Mouse (Mus musculus) neural tube, embryonic 13.5 days (tissue): ENCODE measurements around the gene Clec11a. TPM values are rescaled to one million over a fixed set of nuclear protein-coding genes. Genes with fewer than 3 reads are reported as not detected.

Experiments
- ATAC-seq: fragments of 200-750 bp; cut with Nextera tagmentation; 2 replicates; pipeline ENCODE4 v1.8.0; 2017; ENCODE audit warnings: low read depth, mild to moderate bottlenecking, moderate TSS enrichment, moderate library complexity
- H3K27ac ChIP-seq: fragments of 300-500 bp; sonication (generic); replicated peaks from 2 replicates; pipeline ENCODE4 v1.5.1; 2015; ENCODE audit warnings: moderate library complexity, mild to moderate bottlenecking, inconsistent platforms
- H3K27me3 ChIP-seq: fragments of 300-500 bp; sonication (generic); 2 replicates; pipeline ENCODE4 v1.6.1; 2015; ENCODE audit warnings: mild to moderate bottlenecking, inconsistent platforms
- H3K36me3 ChIP-seq: fragments of 300-500 bp; sonication (generic); 2 replicates; pipeline ENCODE4 v1.6.1; 2015; ENCODE audit warnings: mild to moderate bottlenecking, inconsistent platforms
- H3K4me1 ChIP-seq: fragments of 300-500 bp; sonication (generic); replicated peaks from 2 replicates; pipeline ENCODE4 v1.6.1; 2015; ENCODE audit warnings: inconsistent platforms
- H3K4me2 ChIP-seq: fragments of 300-500 bp; sonication (generic); 2 replicates; pipeline ENCODE4 v1.6.1; 2015; ENCODE audit warnings: inconsistent platforms, mild to moderate bottlenecking, moderate library complexity
- H3K4me3 ChIP-seq: fragments of 300-500 bp; sonication (generic); 2 replicates; pipeline ENCODE4 v1.5.1; 2015; ENCODE audit warnings: mild to moderate bottlenecking, inconsistent platforms
- H3K9ac ChIP-seq: fragments of 300-500 bp; sonication (generic); 2 replicates; pipeline ENCODE4 v1.6.1; 2015; ENCODE audit warnings: moderate library complexity, mild to moderate bottlenecking, inconsistent platforms
- H3K9me3 ChIP-seq: fragments of 300-500 bp; sonication (generic); 2 replicates; pipeline ENCODE4 v1.6.1; 2016; ENCODE audit warnings: inconsistent platforms
- WGBS: fragments of 180-500 bp; shearing (Covaris S2); methylation state at CpG from one replicate; pipeline ENCODE4 v1.1.7; 2015; 5-methylcytosine and 5-hydroxymethylcytosine counted together
- polyA plus RNA-seq: library from polyadenylated mRNA; unstranded; fragments of >200 nt; fragmentation: Nextera tagmentation; extraction: Ambion mirVana; gene quantifications from 2 replicates; pipeline ENCODE4 v1.2.1, GENCODE M21; 2015

Gene Clec11a
- 2.8 TPM in 2 replicates for polyA plus RNA-seq

GRCm38 (mm10) chr7:44306516-44307240, at the start of gene Clec11a:
Clec11a (minus strand) TSS chr7:44306902.
- Histone ChIP-seq H3K27me3 (0 out of 2 replicates have a peak, but pooled peaks cover 6% of the 10 kb centered on the region), H3K4me3 (peak within 1 kb of the TSS; percentile 74), H3K4me2 (peak within 1 kb of the TSS; percentile 81), H3K27ac (peak within 1 kb of the TSS; percentile 97), H3K9ac (no peak within 1 kb of the TSS), H3K36me3 (no peaks in the 10 kb centered on the region), H3K9me3 (no peaks in the 10 kb centered on the region), H3K4me1 (peaks cover 42% of the 10 kb centered on the region)
- ATAC-seq = no peak
- 73% methylated on average over 6 of the region's 6 CpGs for WGBS

- Histone ChIP-seq H3K9ac (no peak overlapping the region), H3K4me1 (peaks cover 66% of the 10 kb centered on the region), H3K4me2 (no peak overlapping the region), H3K27ac (no peak overlapping the region), H3K4me3 (no peak overlapping the region), H3K27me3 (peaks cover 81% of the 10 kb centered on the region), H3K36me3 (peaks cover 33% of the 10 kb centered on the region), H3K9me3 (no peaks in the 10 kb centered on the region)
- WGBS = 62% methylated on average over 6 of the region's 6 CpGs
- no peak for ATAC-seq
Measured at GRCm38 (mm10) chr7:44355411-44355810, 48.7 kb upstream of the Clec11a start.

- H3K4me2 ChIP-seq = no peak overlapping the region
- H3K4me1 ChIP-seq = peaks cover 58% of the 10 kb centered on the region
- 2% methylated on average over 35 of the region's 35 CpGs for WGBS
- no peak overlapping the region for H3K27ac ChIP-seq
- H3K9ac ChIP-seq = no peak overlapping the region
- peaks cover 92% of the 10 kb centered on the region for H3K27me3 ChIP-seq
- H3K36me3 ChIP-seq = peaks cover 43% of the 10 kb centered on the region
- no peak for ATAC-seq
- no peaks in the 10 kb centered on the region for H3K9me3 ChIP-seq
- 0 out of 2 replicates have a peak overlapping the region, but pooled peaks have one; percentile 6 for H3K4me3 ChIP-seq
Measured at GRCm38 (mm10) chr7:44353601-44354340, 47.1 kb upstream of the Clec11a start.

GRCm38 (mm10) chr7:44352750-44353600, 46.3 kb upstream of the Clec11a start:
- Histone ChIP-seq H3K36me3 (peaks cover 50% of the 10 kb centered on the region), H3K4me2 (0 out of 2 replicates have a peak overlapping the region, but pooled peaks have one; percentile 4), H3K27ac (no peak overlapping the region), H3K9me3 (no peaks in the 10 kb centered on the region), H3K4me3 (peak overlapping the region; percentile 8), H3K4me1 (peaks cover 54% of the 10 kb centered on the region), H3K27me3 (peaks cover 95% of the 10 kb centered on the region), H3K9ac (peak overlapping the region; percentile 41)
- no peak for ATAC-seq
- WGBS = 3% methylated on average over 71 of the region's 71 CpGs

- peak overlapping the region; percentile 41 for H3K9ac ChIP-seq
- H3K9me3 ChIP-seq = no peaks in the 10 kb centered on the region
- H3K36me3 ChIP-seq = peaks cover 59% of the 10 kb centered on the region
- H3K27ac ChIP-seq = no peak overlapping the region
- ATAC-seq = peak; percentile 25; the same call in 1 of the 2 replicates
- H3K4me1 ChIP-seq = peaks cover 45% of the 10 kb centered on the region
- H3K4me3 ChIP-seq = peak overlapping the region; percentile 8; the same call in 1 of the 2 replicates
- peaks cover 96% of the 10 kb centered on the region for H3K27me3 ChIP-seq
- WGBS = 3% methylated on average over 71 of the region's 71 CpGs
- H3K4me2 ChIP-seq = no peak overlapping the region
Measured at GRCm38 (mm10) chr7:44351881-44352749, 45.4 kb upstream of the Clec11a start.

- Histone ChIP-seq H3K36me3 (peaks cover 69% of the 10 kb centered on the region), H3K4me1 (peaks cover 38% of the 10 kb centered on the region), H3K9ac (peak overlapping the region; percentile 41), H3K27ac (peak overlapping the region; percentile 49; the same call in 1 of the 2 replicates), H3K9me3 (no peaks in the 10 kb centered on the region), H3K4me2 (peak overlapping the region; percentile 44), H3K4me3 (peak overlapping the region; percentile 4; the same call in 1 of the 2 replicates), H3K27me3 (peaks cover 95% of the 10 kb centered on the region)
- WGBS = 5% methylated on average over 25 of the region's 25 CpGs
- peak; percentile 51 for ATAC-seq
Measured at GRCm38 (mm10) chr7:44350957-44351711, 44.4 kb upstream of the Clec11a start.

- Histone ChIP-seq H3K9ac (no peak overlapping the region), H3K27ac (no peak overlapping the region), H3K4me1 (peaks cover 38% of the 10 kb centered on the region), H3K4me3 (no peak overlapping the region), H3K9me3 (no peaks in the 10 kb centered on the region), H3K4me2 (no peak overlapping the region), H3K36me3 (peaks cover 75% of the 10 kb centered on the region), H3K27me3 (peaks cover 82% of the 10 kb centered on the region)
- no peak for ATAC-seq
- WGBS = 28% methylated on average over 3 of the region's 3 CpGs
Measured at GRCm38 (mm10) chr7:44349043-44349442, 42.3 kb upstream of the Clec11a start.

GRCm38 (mm10) chr7:44344622-44345021, 37.9 kb upstream of the Clec11a start:
- Histone ChIP-seq H3K9me3 (no peaks in the 10 kb centered on the region), H3K36me3 (peaks cover 58% of the 10 kb centered on the region), H3K4me2 (no peak overlapping the region), H3K4me1 (no peaks in the 10 kb centered on the region), H3K9ac (no peak overlapping the region), H3K27ac (no peak overlapping the region), H3K27me3 (peaks cover 60% of the 10 kb centered on the region), H3K4me3 (no peak overlapping the region)
- 73% methylated on average over 12 of the region's 12 CpGs for WGBS
- ATAC-seq = no peak

- no peak for ATAC-seq
- Histone ChIP-seq H3K27ac (no peak overlapping the region), H3K9ac (no peak overlapping the region), H3K4me3 (no peak overlapping the region), H3K9me3 (no peaks in the 10 kb centered on the region), H3K4me1 (0 out of 2 replicates have a peak, but pooled peaks cover 1% of the 10 kb centered on the region), H3K27me3 (peaks cover 60% of the 10 kb centered on the region), H3K36me3 (peaks cover 50% of the 10 kb centered on the region), H3K4me2 (0 out of 2 replicates have a peak overlapping the region, but pooled peaks have one; percentile 9)
- 18% methylated on average over 11 of the region's 11 CpGs for WGBS
Measured at GRCm38 (mm10) chr7:44343459-44344015, 36.8 kb upstream of the Clec11a start.

GRCm38 (mm10) chr7:44341714-44342113, 35.0 kb upstream of the Clec11a start:
- ATAC-seq = no peak
- H3K9me3 ChIP-seq = no peaks in the 10 kb centered on the region
- peaks cover 20% of the 10 kb centered on the region for H3K4me1 ChIP-seq
- no peak overlapping the region for H3K4me2 ChIP-seq
- H3K27me3 ChIP-seq = peaks cover 61% of the 10 kb centered on the region
- WGBS = 71% methylated on average over 5 of the region's 5 CpGs
- no peak overlapping the region for H3K4me3 ChIP-seq
- H3K9ac ChIP-seq = no peak overlapping the region
- H3K27ac ChIP-seq = no peak overlapping the region
- H3K36me3 ChIP-seq = peaks cover 32% of the 10 kb centered on the region
